Mouse (Mus musculus) hindbrain, embryonic 13.5 days (tissue): ENCODE data around the gene Aak1. TPM values are rescaled to one million over a fixed set of nuclear protein-coding genes. Genes with fewer than 3 reads are reported as not detected.
A peak's percentile ranks its signal among the peaks of the same experiment; 100 is the strongest.

ENCODE experiments used
- ATAC-seq: fragments of 200-750 bp; cut with Nextera tagmentation; 2 replicates; pipeline ENCODE4 v1.8.0; 2017; ENCODE audit warnings: moderate TSS enrichment; ENCODE audit not compliant: low FRiP score
- H3K27ac ChIP-seq: fragments of 300-500 bp; sonication (generic); 2 replicates; pipeline ENCODE4 v1.5.1; 2015; ENCODE audit warnings: inconsistent platforms, mild to moderate bottlenecking, moderate library complexity
- H3K27me3 ChIP-seq: fragments of 300-500 bp; sonication (generic); 2 replicates; pipeline ENCODE4 v1.6.1; 2015; ENCODE audit warnings: mild to moderate bottlenecking, inconsistent platforms
- H3K36me3 ChIP-seq: fragments of 300-500 bp; sonication (generic); 2 replicates; pipeline ENCODE4 v1.6.1; 2015; ENCODE audit warnings: mild to moderate bottlenecking, inconsistent platforms
- H3K4me1 ChIP-seq: fragments of 300-500 bp; sonication (generic); replicated peaks from 2 replicates; pipeline ENCODE4 v1.6.1; 2015; ENCODE audit warnings: inconsistent platforms
- H3K4me2 ChIP-seq: fragments of 300-500 bp; sonication (generic); 2 replicates; pipeline ENCODE4 v1.6.1; 2015; ENCODE audit warnings: inconsistent platforms, mild to moderate bottlenecking, moderate library complexity
- H3K4me3 ChIP-seq: fragments of 300-500 bp; sonication (generic); 2 replicates; pipeline ENCODE4 v1.5.1; 2015; ENCODE audit warnings: mild to moderate bottlenecking, inconsistent platforms
- H3K9ac ChIP-seq: fragments of 300-500 bp; sonication (generic); 2 replicates; pipeline ENCODE4 v1.6.1; 2015; ENCODE audit warnings: mild to moderate bottlenecking, inconsistent platforms
- H3K9me3 ChIP-seq: fragments of 300-500 bp; sonication (generic); 2 replicates; pipeline ENCODE4 v1.6.1; 2016; ENCODE audit warnings: inconsistent platforms
- whole genome bisulfite sequencing: fragments of 180-500 bp; shearing (Covaris S2); methylation state at CpG from one replicate; pipeline ENCODE4 v1.1.7; 2015; 5-methylcytosine and 5-hydroxymethylcytosine counted together
- polyA plus RNA-seq: library from polyadenylated mRNA; unstranded; fragments of >200 nt; fragmentation: Nextera tagmentation; extraction: Ambion mirVana; gene quantifications from 2 replicates; pipeline ENCODE4 v1.2.1, GENCODE M21; 2015

The Aak1 gene
- polyA plus RNA-seq, 1 experiment from 2014 or later = 34.5 TPM

GRCm38 (mm10) chr6:86847816-86848215, 1.5 kb upstream of the Aak1 start:
- no peaks in the 10 kb centered on the region for H3K36me3 ChIP-seq
- H3K9me3 ChIP-seq = no peaks in the 10 kb centered on the region
- H3K4me1 ChIP-seq = peaks cover 40% of the 10 kb centered on the region
- WGBS = 95% methylated on average over 8 of the region's 8 CpGs
- ATAC-seq = no peak
- no peaks in the 10 kb centered on the region for H3K27me3 ChIP-seq
- H3K4me2 ChIP-seq = peak overlapping the region; percentile 92
- no peak overlapping the region for H3K27ac ChIP-seq
- H3K4me3 ChIP-seq = peak overlapping the region; percentile 85
- H3K9ac ChIP-seq = peak overlapping the region; percentile 94

GRCm38 (mm10) chr6:86848580-86848914, 770 bp upstream of the Aak1 start:
- Histone ChIP-seq H3K27me3 (no peaks in the 10 kb centered on the region), H3K4me1 (peaks cover 46% of the 10 kb centered on the region), H3K36me3 (no peaks in the 10 kb centered on the region; the same call in 1 of the 2 replicates), H3K4me2 (peak overlapping the region; percentile 92), H3K4me3 (peak overlapping the region; percentile 85), H3K27ac (peak overlapping the region; percentile 98), H3K9ac (peak overlapping the region; percentile 94), H3K9me3 (no peaks in the 10 kb centered on the region)
- under 1% methylated on average over 12 of the region's 12 CpGs for WGBS
- ATAC-seq = no peak; the same call in 1 of the 2 replicates

- H3K4me3 ChIP-seq = peak overlapping the region; percentile 85
- H3K27ac ChIP-seq = peak overlapping the region; percentile 98
- peaks cover 57% of the 10 kb centered on the region for H3K4me1 ChIP-seq
- under 1% methylated on average over 36 of the region's 36 CpGs for WGBS
- peak overlapping the region; percentile 94 for H3K9ac ChIP-seq
- no peaks in the 10 kb centered on the region for H3K9me3 ChIP-seq
- H3K36me3 ChIP-seq = no peaks in the 10 kb centered on the region; the same call in 1 of the 2 replicates
- peak overlapping the region; percentile 92 for H3K4me2 ChIP-seq
- ATAC-seq = peak; percentile 63; the same call in 1 of the 2 replicates
- H3K27me3 ChIP-seq = no peaks in the 10 kb centered on the region
Measured at GRCm38 (mm10) chr6:86849692-86850445, 552 bp downstream of the Aak1 start.

- H3K9me3 ChIP-seq = no peaks in the 10 kb centered on the region
- peaks cover 58% of the 10 kb centered on the region for H3K4me1 ChIP-seq
- H3K27me3 ChIP-seq = no peaks in the 10 kb centered on the region
Measured at GRCm38 (mm10) chr6:86850588-86850987, 1.3 kb downstream of the Aak1 start.

GRCm38 (mm10) chr6:86851561-86851960, 2.2 kb downstream of the Aak1 start:
- H3K9me3 ChIP-seq = no peaks in the 10 kb centered on the region
- ATAC-seq = no peak
- peak overlapping the region; percentile 92 for H3K4me2 ChIP-seq
- H3K4me1 ChIP-seq = peaks cover 58% of the 10 kb centered on the region
- H3K4me3 ChIP-seq = peak overlapping the region; percentile 85
- no peak overlapping the region for H3K27ac ChIP-seq
- no peaks in the 10 kb centered on the region for H3K27me3 ChIP-seq
- 29% methylated on average over 1 of the region's 1 CpGs for WGBS
- peak overlapping the region; percentile 94 for H3K9ac ChIP-seq
- peaks cover 7% of the 10 kb centered on the region for H3K36me3 ChIP-seq

More at GRCm38 (mm10) chr6:86850588-86850987, 1.3 kb downstream of the Aak1 start:
- WGBS = 33% methylated on average over 4 of the region's 4 CpGs
- no peak for ATAC-seq
- H3K27ac ChIP-seq = peak overlapping the region; percentile 98
- H3K36me3 ChIP-seq = peaks cover 4% of the 10 kb centered on the region
- peak overlapping the region; percentile 92 for H3K4me2 ChIP-seq
- H3K4me3 ChIP-seq = peak overlapping the region; percentile 85
- peak overlapping the region; percentile 94 for H3K9ac ChIP-seq

- no peaks in the 10 kb centered on the region for H3K9me3 ChIP-seq
- no peak overlapping the region for H3K9ac ChIP-seq
- WGBS = 93% methylated on average over 3 of the region's 3 CpGs
- H3K27me3 ChIP-seq = no peaks in the 10 kb centered on the region
- no peak for ATAC-seq
- no peak overlapping the region for H3K27ac ChIP-seq
- peaks cover 9% of the 10 kb centered on the region for H3K36me3 ChIP-seq
- H3K4me2 ChIP-seq = no peak overlapping the region
- peaks cover 44% of the 10 kb centered on the region for H3K4me1 ChIP-seq
- no peak overlapping the region for H3K4me3 ChIP-seq
Measured at GRCm38 (mm10) chr6:86853928-86854327, 4.6 kb downstream of the Aak1 start.

GRCm38 (mm10) chr6:86854941-86855340, 5.6 kb downstream of the Aak1 start:
- peaks cover 44% of the 10 kb centered on the region for H3K4me1 ChIP-seq
- no peak overlapping the region for H3K4me2 ChIP-seq
- 86% methylated on average over 4 of the region's 4 CpGs for WGBS
- H3K36me3 ChIP-seq = peaks cover 16% of the 10 kb centered on the region
- no peak for ATAC-seq
- H3K9ac ChIP-seq = no peak overlapping the region
- H3K27me3 ChIP-seq = no peaks in the 10 kb centered on the region
- H3K4me3 ChIP-seq = no peak overlapping the region
- H3K27ac ChIP-seq = no peak overlapping the region
- no peaks in the 10 kb centered on the region for H3K9me3 ChIP-seq

GRCm38 (mm10) chr6:86858606-86859005, 9.3 kb downstream of the Aak1 start:
- Histone ChIP-seq H3K9me3 (no peaks in the 10 kb centered on the region), H3K36me3 (peaks cover 29% of the 10 kb centered on the region), H3K4me1 (peaks cover 19% of the 10 kb centered on the region), H3K27me3 (no peaks in the 10 kb centered on the region), H3K4me3 (no peak overlapping the region), H3K27ac (no peak overlapping the region), H3K4me2 (no peak overlapping the region), H3K9ac (no peak overlapping the region)
- WGBS = 92% methylated on average over 3 of the region's 3 CpGs
- no peak for ATAC-seq

- no peak overlapping the region for H3K4me2 ChIP-seq
- H3K9me3 ChIP-seq = no peaks in the 10 kb centered on the region
- ATAC-seq = no peak
- H3K27ac ChIP-seq = no peak overlapping the region
- H3K36me3 ChIP-seq = peaks cover 24% of the 10 kb centered on the region
- 84% methylated on average over 9 of the region's 9 CpGs for WGBS
- H3K4me3 ChIP-seq = no peak overlapping the region
- H3K27me3 ChIP-seq = no peaks in the 10 kb centered on the region
- peaks cover 8% of the 10 kb centered on the region; the same call in 1 of the 2 replicates for H3K4me1 ChIP-seq
- H3K9ac ChIP-seq = no peak overlapping the region
Measured at GRCm38 (mm10) chr6:86860732-86861463, 11.6 kb downstream of the Aak1 start.

GRCm38 (mm10) chr6:86864358-86864757, 15.0 kb downstream of the Aak1 start:
- Histone ChIP-seq H3K4me2 (no peak overlapping the region), H3K27me3 (no peaks in the 10 kb centered on the region), H3K4me1 (peaks cover 8% of the 10 kb centered on the region; the same call in 1 of the 2 replicates), H3K27ac (no peak overlapping the region), H3K9me3 (no peaks in the 10 kb centered on the region), H3K36me3 (peaks cover 19% of the 10 kb centered on the region), H3K9ac (no peak overlapping the region), H3K4me3 (no peak overlapping the region)
- WGBS = 96% methylated on average over 3 of the region's 3 CpGs
- no peak for ATAC-seq

GRCm38 (mm10) chr6:86870335-86870734, 21.0 kb downstream of the Aak1 start:
- no peak for ATAC-seq
- H3K9ac ChIP-seq = no peak overlapping the region
- no peak overlapping the region for H3K4me3 ChIP-seq
- no peak overlapping the region for H3K4me2 ChIP-seq
- no peaks in the 10 kb centered on the region for H3K27me3 ChIP-seq
- WGBS = 89% methylated on average over 9 of the region's 9 CpGs
- H3K27ac ChIP-seq = no peak overlapping the region
- H3K36me3 ChIP-seq = peaks cover 6% of the 10 kb centered on the region; the same call in 1 of the 2 replicates
- H3K4me1 ChIP-seq = peaks cover 7% of the 10 kb centered on the region; the same call in 1 of the 2 replicates
- H3K9me3 ChIP-seq = no peaks in the 10 kb centered on the region

- Histone ChIP-seq H3K9me3 (no peaks in the 10 kb centered on the region), H3K27ac (no peak overlapping the region), H3K27me3 (no peaks in the 10 kb centered on the region), H3K9ac (no peak overlapping the region), H3K4me1 (peaks cover 7% of the 10 kb centered on the region; the same call in 1 of the 2 replicates), H3K4me3 (no peak overlapping the region), H3K4me2 (no peak overlapping the region), H3K36me3 (peaks cover 6% of the 10 kb centered on the region; the same call in 1 of the 2 replicates)
- ATAC-seq = no peak
- WGBS = 99% methylated on average over 10 of the region's 10 CpGs
Measured at GRCm38 (mm10) chr6:86871783-86872182, 22.5 kb downstream of the Aak1 start.
